Mouse (Mus musculus): Measurements from ENCODE around the gene Cxcl12.

The Cxcl12 gene

GRCm38 (mm10) chr6:117219911-117220481 lies 51.7 kb downstream of the Cxcl12 start:
- DNase-seq (ENCODE audit: low read depth, low spot score) = no peak

GRCm38 (mm10) chr6:117220831-117221345 lies 52.6 kb downstream of the Cxcl12 start:
- DNase-seq (ENCODE audit: low read depth, low spot score) = no peak

Measured in telencephalon, adult 2 months (tissue).